Mouse (Mus musculus) forebrain, embryonic 15.5 days (tissue): Measurements from ENCODE around the gene Mre11a. TPM values are rescaled to one million over a fixed set of nuclear protein-coding genes. Genes with fewer than 3 reads are reported as not detected.
"Not testable (repeated sequence)": the region's sequence is repeated elsewhere in the genome, so short reads cannot be mapped to it uniquely, and the experiment has no call there.

Experiments used
- ATAC-seq: fragments of 200-750 bp; cut with Nextera tagmentation; replicated peaks from 2 replicates; pipeline ENCODE4 v1.8.0; 2017; ENCODE audit warnings: mild to moderate bottlenecking, moderate TSS enrichment, moderate library complexity
- H3K27ac ChIP-seq: fragments of 300-500 bp; sonication (generic); replicated peaks from 2 replicates; pipeline ENCODE4 v1.5.1; 2015; ENCODE audit warnings: mild to moderate bottlenecking, inconsistent platforms
- H3K27me3 ChIP-seq: fragments of 300-500 bp; sonication (generic); 2 replicates; pipeline ENCODE4 v1.6.1; 2015; ENCODE audit warnings: inconsistent platforms
- H3K36me3 ChIP-seq: fragments of 300-500 bp; sonication (generic); 2 replicates; pipeline ENCODE4 v1.6.1; 2015; ENCODE audit warnings: mild to moderate bottlenecking, inconsistent platforms
- H3K4me1 ChIP-seq: fragments of 300-500 bp; sonication (generic); 2 replicates; pipeline ENCODE4 v1.6.1; 2015; ENCODE audit warnings: inconsistent platforms
- H3K4me2 ChIP-seq: fragments of 300-500 bp; sonication (generic); replicated peaks from 2 replicates; pipeline ENCODE4 v1.6.1; 2015; ENCODE audit warnings: mild to moderate bottlenecking, inconsistent platforms
- H3K4me3 ChIP-seq: fragments of 300-500 bp; sonication (generic); 2 replicates; pipeline ENCODE4 v1.5.1; 2015; ENCODE audit warnings: mild to moderate bottlenecking, inconsistent platforms
- H3K9ac ChIP-seq: fragments of 300-500 bp; sonication (generic); replicated peaks from 2 replicates; pipeline ENCODE4 v1.6.1; 2015; ENCODE audit warnings: mild to moderate bottlenecking, inconsistent platforms
- H3K9me3 ChIP-seq: fragments of 300-500 bp; sonication (generic); 2 replicates; pipeline ENCODE4 v1.6.1; 2016; ENCODE audit warnings: inconsistent platforms
- WGBS: fragments of 180-500 bp; shearing (Covaris S2); methylation state at CpG from one replicate; pipeline ENCODE4 v1.1.7; 2015; ENCODE audit warnings: mixed read lengths; 5-methylcytosine and 5-hydroxymethylcytosine counted together
- polyA plus RNA-seq: library from polyadenylated mRNA; unstranded; fragments of >200 nt; fragmentation: Nextera tagmentation; extraction: Ambion mirVana; gene quantifications from 2 replicates; pipeline ENCODE4 v1.2.1, GENCODE M21; 2015

Gene Mre11a
- polyA plus RNA-seq, 1 experiment from 2014 or later = 14.8 TPM

GRCm38 (mm10) chr9:14858782-14859181 lies 74.3 kb downstream of the Mre11a start:
- no peaks in the 10 kb centered on the region for H3K36me3 ChIP-seq
- no peak overlapping the region for H3K27ac ChIP-seq
- peaks cover 28% of the 10 kb centered on the region for H3K27me3 ChIP-seq
- H3K4me1 ChIP-seq = peaks cover 11% of the 10 kb centered on the region
- H3K9me3 ChIP-seq = no peaks in the 10 kb centered on the region
- H3K4me3 ChIP-seq = no peak overlapping the region
- no peak for ATAC-seq
- WGBS = 86% methylated on average over 3 of the region's 3 CpGs
- H3K9ac ChIP-seq = no peak overlapping the region
- H3K4me2 ChIP-seq = no peak overlapping the region

- peak within 1 kb of the TSS; percentile 48 for H3K4me3 ChIP-seq
- H3K36me3 ChIP-seq = no peaks in the 10 kb centered on the region
- no peak within 1 kb of the TSS for H3K27ac ChIP-seq
- WGBS = 1% methylated on average over 46 of the region's 47 CpGs
- H3K4me2 ChIP-seq = peak within 1 kb of the TSS; percentile 96
- H3K4me1 ChIP-seq = peaks cover 11% of the 10 kb centered on the region
- peak within 1 kb of the TSS; percentile 50 for H3K9ac ChIP-seq
- H3K27me3 ChIP-seq = peaks cover 28% of the 10 kb centered on the region
- H3K9me3 ChIP-seq = no peaks in the 10 kb centered on the region
- ATAC-seq = peak; percentile 96
Measured at GRCm38 (mm10) chr9:14859868-14860639, 75.6 kb downstream of the Mre11a start, which contains the start of gene Gpr83. TSS of gene Gpr83 (plus strand) at chr9:14860210.

- no peak overlapping the region for H3K9ac ChIP-seq
- no peak overlapping the region for H3K4me3 ChIP-seq
- no peak overlapping the region for H3K27ac ChIP-seq
- H3K4me2 ChIP-seq = no peak overlapping the region
- H3K9me3 ChIP-seq = no peaks in the 10 kb centered on the region
- 87% methylated on average over 3 of the region's 3 CpGs for WGBS
- H3K4me1 ChIP-seq = peaks cover 11% of the 10 kb centered on the region
- no peak for ATAC-seq
- H3K27me3 ChIP-seq = peaks cover 28% of the 10 kb centered on the region
- no peaks in the 10 kb centered on the region for H3K36me3 ChIP-seq
Measured at GRCm38 (mm10) chr9:14863126-14863525, 78.7 kb downstream of the Mre11a start.

- H3K27ac ChIP-seq = no peak overlapping the region
- peaks cover 17% of the 10 kb centered on the region for H3K27me3 ChIP-seq
- H3K9me3 ChIP-seq = no peaks in the 10 kb centered on the region
- no peaks in the 10 kb centered on the region for H3K36me3 ChIP-seq
- no peak overlapping the region for H3K4me3 ChIP-seq
- no peak overlapping the region for H3K9ac ChIP-seq
- H3K4me2 ChIP-seq = no peak overlapping the region
- no peak for ATAC-seq
- 83% methylated on average over 9 of the region's 9 CpGs for WGBS
- peaks cover 9% of the 10 kb centered on the region for H3K4me1 ChIP-seq
Measured at GRCm38 (mm10) chr9:14864726-14865125, 80.3 kb downstream of the Mre11a start.

- Histone ChIP-seq H3K4me3 (no peak overlapping the region), H3K36me3 (no peaks in the 10 kb centered on the region), H3K27ac (no peak overlapping the region), H3K9ac (no peak overlapping the region), H3K27me3 (no peaks in the 10 kb centered on the region), H3K4me1 (no peaks in the 10 kb centered on the region), H3K4me2 (no peak overlapping the region), H3K9me3 (no peaks in the 10 kb centered on the region)
- 38% methylated on average over 7 of the region's 7 CpGs for WGBS
- ATAC-seq = peak; percentile 36
Measured at GRCm38 (mm10) chr9:14866957-14867356, 82.5 kb downstream of the Mre11a start.

GRCm38 (mm10) chr9:14868326-14868725 lies 83.9 kb downstream of the Mre11a start:
- no peak overlapping the region for H3K9ac ChIP-seq
- no peak overlapping the region for H3K4me3 ChIP-seq
- H3K4me1 ChIP-seq = peaks cover 8% of the 10 kb centered on the region
- H3K4me2 ChIP-seq = no peak overlapping the region
- no peaks in the 10 kb centered on the region for H3K9me3 ChIP-seq
- no peaks in the 10 kb centered on the region for H3K27me3 ChIP-seq
- ATAC-seq = no peak
- no peak overlapping the region for H3K27ac ChIP-seq
- no peaks in the 10 kb centered on the region for H3K36me3 ChIP-seq
- WGBS = 94% methylated on average over 8 of the region's 8 CpGs

GRCm38 (mm10) chr9:14870377-14870776 lies 85.9 kb downstream of the Mre11a start:
- no peak for ATAC-seq
- Histone ChIP-seq H3K9ac (no peak overlapping the region), H3K27me3 (no peaks in the 10 kb centered on the region), H3K4me1 (peaks cover 8% of the 10 kb centered on the region), H3K9me3 (no peaks in the 10 kb centered on the region), H3K36me3 (no peaks in the 10 kb centered on the region), H3K27ac (no peak overlapping the region), H3K4me2 (no peak overlapping the region), H3K4me3 (no peak overlapping the region)
- WGBS = 92% methylated on average over 2 of the region's 2 CpGs

GRCm38 (mm10) chr9:14870802-14871201 lies 86.3 kb downstream of the Mre11a start:
- Histone ChIP-seq H3K4me2 (no peak overlapping the region), H3K4me1 (peaks cover 8% of the 10 kb centered on the region), H3K27me3 (no peaks in the 10 kb centered on the region), H3K9me3 (no peaks in the 10 kb centered on the region), H3K4me3 (no peak overlapping the region), H3K36me3 (no peaks in the 10 kb centered on the region), H3K9ac (no peak overlapping the region), H3K27ac (no peak overlapping the region)
- ATAC-seq = no peak
- 94% methylated on average over 10 of the region's 10 CpGs for WGBS

GRCm38 (mm10) chr9:14871536-14871935 lies 87.1 kb downstream of the Mre11a start:
- Histone ChIP-seq H3K4me2 (no peak overlapping the region), H3K36me3 (no peaks in the 10 kb centered on the region), H3K4me1 (peaks cover 8% of the 10 kb centered on the region)

GRCm38 (mm10) chr9:14872181-14872930 lies 87.9 kb downstream of the Mre11a start:
- no peak overlapping the region for H3K27ac ChIP-seq

More at GRCm38 (mm10) chr9:14871536-14871935, 87.1 kb downstream of the Mre11a start:
- no peak for ATAC-seq
- Histone ChIP-seq H3K4me3 (no peak overlapping the region), H3K27me3 (no peaks in the 10 kb centered on the region), H3K27ac (no peak overlapping the region), H3K9me3 (no peaks in the 10 kb centered on the region), H3K9ac (no peak overlapping the region)
- WGBS = 72% methylated on average over 3 of the region's 3 CpGs

GRCm38 (mm10) chr9:14875743-14876507 lies 91.5 kb downstream of the Mre11a start:
- no peak for ATAC-seq
- Histone ChIP-seq H3K27ac (no peak overlapping the region), H3K4me2 (no peak overlapping the region), H3K27me3 (no peaks in the 10 kb centered on the region), H3K4me3 (no peak overlapping the region), H3K9me3 (no peaks in the 10 kb centered on the region), H3K36me3 (no peaks in the 10 kb centered on the region), H3K9ac (no peak overlapping the region), H3K4me1 (peaks cover 8% of the 10 kb centered on the region)
- WGBS = 55% methylated on average over 5 of the region's 5 CpGs

More at GRCm38 (mm10) chr9:14872181-14872930, 87.9 kb downstream of the Mre11a start:
- Histone ChIP-seq H3K4me1 (peaks cover 8% of the 10 kb centered on the region), H3K9ac (no peak overlapping the region), H3K36me3 (no peaks in the 10 kb centered on the region), H3K9me3 (no peaks in the 10 kb centered on the region), H3K27me3 (no peaks in the 10 kb centered on the region), H3K4me2 (no peak overlapping the region), H3K4me3 (no peak overlapping the region)
- peak; percentile 70 for ATAC-seq
- WGBS = 24% methylated on average over 17 of the region's 17 CpGs

GRCm38 (mm10) chr9:14876566-14876965 lies 92.1 kb downstream of the Mre11a start:
- H3K27ac ChIP-seq, H3K9ac ChIP-seq, H3K4me1 ChIP-seq, H3K27me3 ChIP-seq, H3K4me2 ChIP-seq, ATAC-seq, H3K36me3 ChIP-seq, H3K9me3 ChIP-seq, H3K4me3 ChIP-seq: not testable (repeated sequence)
- WGBS = 27% methylated on average over 8 of the region's 8 CpGs
